Mouse (Mus musculus): ENCODE measurements at regions not wholly inside any gene's neighbourhood (a gene's known extent, or its start where the extent isn't known, plus 50 kb on each side); places are given as distances from the start of the nearest gene placed in this dataset.
"Not testable (repeated sequence)": the region's sequence is repeated elsewhere in the genome, so short reads cannot be mapped to it uniquely, and the experiment has no call there.

- not testable (repeated sequence) for DNase-seq
Observed at GRCm38 (mm10) chr12:20415397-20415796, 461.1 kb downstream of the Gm21863 start.

DNA sequence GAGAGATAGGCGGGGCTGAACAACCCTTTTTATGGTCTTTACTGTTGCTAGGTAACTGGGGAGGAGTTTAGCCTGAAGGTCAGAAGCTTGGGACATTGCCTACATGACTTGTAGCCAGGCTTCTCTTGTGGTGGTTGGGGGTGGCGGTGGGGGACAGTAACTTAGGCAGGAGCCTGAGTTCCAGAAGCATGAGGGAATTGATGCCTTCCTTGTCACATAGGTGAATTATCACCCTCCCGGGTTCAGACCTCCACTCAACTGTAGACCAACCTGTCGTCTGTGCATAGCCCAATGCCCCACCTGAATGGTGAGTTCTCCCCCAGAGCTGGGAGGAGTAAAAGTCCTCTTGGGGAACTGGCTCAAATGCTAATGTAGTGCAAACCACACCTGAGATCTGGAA is 472.1 kb downstream of the Gm21863 start:
- DNase-seq = not testable (repeated sequence)

DNA sequence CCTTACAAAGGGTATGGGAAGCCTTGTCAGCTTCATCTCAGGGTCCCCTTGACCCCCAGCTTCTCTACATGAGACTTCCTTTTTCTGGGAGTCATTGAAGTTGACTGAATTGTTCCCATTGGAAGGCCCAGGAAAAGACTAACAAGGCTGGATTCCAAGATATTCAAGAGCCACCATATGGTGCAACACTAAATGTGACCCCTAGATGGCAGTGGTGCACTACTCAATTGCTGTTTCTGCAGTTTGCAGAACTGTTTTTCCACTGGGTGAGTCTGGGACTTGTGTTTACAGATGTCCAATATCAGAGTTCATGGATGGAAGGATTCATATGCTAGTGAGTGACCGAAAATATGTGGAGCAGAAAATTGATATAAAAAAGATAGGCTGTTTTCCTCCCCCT is 510.3 kb downstream of the Gm21863 start:
- DNase-seq = peak; percentile 0
